Mouse (Mus musculus): ENCODE measurements around the gene Mfap3.

The Mfap3 gene

DNA sequence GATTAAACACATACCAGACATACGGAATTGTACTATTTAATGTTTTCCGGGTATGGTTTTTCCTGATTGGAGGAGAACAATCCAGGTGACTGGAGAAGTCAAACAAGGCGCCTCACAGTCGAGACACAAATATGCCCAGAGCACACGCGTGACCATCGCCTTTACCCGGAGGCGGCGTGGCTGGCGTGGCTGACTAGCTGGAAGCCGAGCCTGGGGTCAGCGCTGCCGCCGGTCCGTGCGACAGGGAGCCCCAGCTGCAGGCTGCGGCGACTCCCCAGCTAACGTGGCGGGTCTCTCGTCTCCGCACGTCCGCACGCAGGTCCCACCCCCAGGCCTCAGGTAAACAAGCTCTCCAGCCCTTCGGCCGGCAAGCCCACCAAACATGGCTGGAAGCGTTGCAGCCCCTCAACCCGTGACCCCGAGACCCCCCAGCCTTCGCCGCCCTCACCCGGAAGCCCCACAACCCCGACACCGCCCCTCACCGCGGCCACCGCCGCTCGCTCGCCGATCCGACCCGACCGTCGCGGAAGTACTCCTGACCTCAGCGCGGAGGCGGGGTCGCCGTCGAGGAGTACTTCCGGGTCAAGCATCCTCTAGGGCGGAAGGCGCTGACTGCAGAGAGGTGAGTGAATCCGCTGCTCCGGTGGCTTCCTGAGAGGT is at the start of gene Mfap3, which contains the start of gene Fam114a2:
Mfap3 (plus strand) TSS at position 574 of the 660 bp plus-strand sequence.
Fam114a2 (minus strand) TSS at position 527 of the 660 bp plus-strand sequence.
- in situ Hi-C loops (cut with MboI, MseI), result no loop called here

- in situ Hi-C loops (cut with MboI, MseI), result loop anchor here (5.0 kb wide), 2 partner anchors 61 to 1336 kb away; no protein-coding TSS in a partner anchor
Observed at GRCm38 (mm10) chr11:57468706-57469105, 49.8 kb upstream of the Mfap3 start.

GRCm38 (mm10) chr11:57470056-57470455 is 48.4 kb upstream of the Mfap3 start:
- in situ Hi-C loops (cut with MboI, MseI), result no loop called here

DNA sequence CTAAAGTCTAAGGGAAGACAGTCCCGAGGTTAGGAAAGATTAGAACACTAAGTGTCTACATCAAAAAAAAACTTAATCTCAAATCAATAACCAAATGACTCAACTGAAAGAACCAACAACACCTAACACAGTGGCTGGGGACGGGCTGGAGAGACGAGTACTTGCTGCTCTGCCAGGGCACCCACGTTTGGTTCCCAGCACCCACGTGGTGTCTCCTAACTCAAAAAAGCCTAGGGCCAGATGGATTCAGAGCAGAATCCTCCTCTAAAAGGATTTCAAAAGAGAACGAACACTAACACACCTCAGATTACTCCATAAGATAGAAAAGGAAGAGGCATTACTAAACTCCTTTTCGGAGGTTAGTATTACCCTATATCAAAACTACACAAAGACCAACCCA is 47.5 kb upstream of the Mfap3 start:
- in situ Hi-C loops (cut with MboI, MseI), result no loop called here

- in situ Hi-C loops (cut with MboI, MseI), result no loop called here
Observed at GRCm38 (mm10) chr11:57474296-57474941, 44.0 kb upstream of the Mfap3 start.

DNA sequence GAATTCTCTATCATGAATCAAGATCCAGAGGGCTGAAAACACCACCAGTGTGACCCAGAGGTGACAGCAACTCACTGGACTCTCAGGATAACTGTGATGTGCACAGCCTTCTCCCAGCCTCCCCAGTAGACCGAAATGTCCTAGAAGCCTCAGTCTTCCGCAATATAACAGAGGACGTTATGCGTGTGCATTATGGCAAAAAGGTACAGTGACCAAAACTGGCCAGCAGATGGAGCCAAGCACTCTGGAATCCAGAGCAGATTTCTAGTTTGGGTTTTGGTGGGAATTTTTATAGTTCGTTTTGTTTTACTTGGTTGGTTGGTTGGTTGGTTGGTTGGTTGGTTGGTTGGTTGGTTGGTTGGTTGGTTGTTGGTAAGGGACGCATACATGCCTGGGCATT is 43.3 kb upstream of the Mfap3 start:
- in situ Hi-C loops (cut with MboI, MseI), result no loop called here

GRCm38 (mm10) chr11:57478077-57478476 is 40.4 kb upstream of the Mfap3 start:
- in situ Hi-C loops (cut with MboI, MseI), result no loop called here

DNA sequence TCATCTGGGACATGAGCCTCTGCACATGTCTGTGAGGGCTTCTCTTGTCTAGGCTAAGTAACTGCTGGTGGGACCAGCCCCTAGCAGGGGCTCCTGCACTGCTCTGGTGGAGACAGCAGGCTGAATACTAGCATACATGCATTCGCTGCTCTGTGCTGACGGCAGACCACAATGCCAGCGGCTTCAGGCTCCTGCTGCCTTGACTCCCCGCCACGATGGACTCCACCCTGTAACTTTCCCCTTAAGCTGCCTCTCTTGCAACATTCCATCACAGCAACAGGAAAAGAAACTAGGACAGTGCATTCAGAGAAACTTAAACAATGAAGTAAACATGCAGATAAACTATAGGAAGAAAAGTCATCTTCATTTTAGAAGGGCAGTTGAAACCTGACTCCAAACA is 30.0 kb upstream of the Mfap3 start:
- in situ Hi-C loops (cut with MboI, MseI), result no loop called here

GRCm38 (mm10) chr11:57496462-57497039 is 21.9 kb upstream of the Mfap3 start:
- in situ Hi-C loops (cut with MboI, MseI), result no loop called here

DNA sequence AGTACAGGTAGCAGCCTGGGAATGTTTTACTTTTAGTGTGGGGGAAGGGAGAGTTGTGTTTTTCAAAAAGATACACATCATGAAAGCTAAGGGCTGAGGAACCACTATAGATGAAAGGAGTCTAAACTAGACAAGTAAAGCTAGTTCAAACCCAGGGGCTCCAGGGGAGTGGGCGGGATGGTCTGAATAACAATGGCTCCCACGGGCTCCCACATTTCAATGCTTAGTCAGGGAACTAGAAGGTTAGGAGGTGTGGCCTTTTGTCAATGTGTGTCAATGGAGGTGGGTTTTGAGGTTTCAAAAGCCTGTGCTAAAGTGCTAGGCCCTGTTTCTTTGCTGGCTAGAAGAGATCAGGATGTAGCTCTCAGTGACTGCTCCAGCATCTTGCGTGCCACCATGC is 20.8 kb upstream of the Mfap3 start:
- in situ Hi-C loops (cut with MboI, MseI), result no loop called here

DNA sequence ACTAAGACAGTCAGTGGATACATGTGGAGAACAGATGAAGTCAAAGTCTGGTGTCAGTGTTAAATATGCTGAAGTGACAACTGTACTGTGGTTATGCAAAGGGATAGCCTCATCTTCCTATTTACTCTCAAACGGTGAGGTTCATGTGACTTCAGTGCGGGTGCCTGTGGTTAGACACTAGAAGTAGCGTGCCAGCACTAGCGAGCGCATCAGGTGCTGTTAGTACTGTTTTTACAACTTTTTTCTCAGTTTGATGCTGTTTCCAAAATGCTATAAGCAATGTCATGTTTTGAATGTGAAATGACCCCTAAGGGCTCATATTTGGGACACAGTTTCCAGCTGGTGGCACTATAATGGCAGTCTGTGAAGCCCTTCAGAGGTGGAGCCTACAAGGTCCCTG is 20.2 kb upstream of the Mfap3 start:
- in situ Hi-C loops (cut with MboI, MseI), result no loop called here

GRCm38 (mm10) chr11:57503155-57503554 is 15.3 kb upstream of the Mfap3 start:
- in situ Hi-C loops (cut with MboI, MseI), result no loop called here

- in situ Hi-C loops (cut with MboI, MseI), result no loop called here
Observed at GRCm38 (mm10) chr11:57506899-57507298, 11.6 kb upstream of the Mfap3 start.

DNA sequence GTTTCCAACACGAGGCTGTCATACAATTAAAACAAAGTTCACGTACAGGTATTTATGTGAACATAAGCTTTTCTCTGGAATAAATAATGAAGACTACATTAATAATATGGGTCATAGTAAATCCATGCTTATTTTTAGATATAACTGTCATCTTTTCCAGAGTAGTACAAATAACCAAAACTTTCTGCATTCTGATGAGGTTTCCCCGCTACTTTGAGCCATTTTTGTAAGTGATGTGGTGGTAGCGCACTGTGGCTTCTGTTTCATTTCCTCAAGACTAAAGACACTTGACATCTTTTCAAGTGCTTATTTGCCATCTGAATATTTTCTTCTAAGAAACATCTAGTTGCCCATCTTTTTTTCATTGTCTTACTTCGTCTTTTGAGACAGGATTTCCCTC is 3.2 kb upstream of the Mfap3 start:
- in situ Hi-C loops (cut with MboI, MseI), result no loop called here

DNA sequence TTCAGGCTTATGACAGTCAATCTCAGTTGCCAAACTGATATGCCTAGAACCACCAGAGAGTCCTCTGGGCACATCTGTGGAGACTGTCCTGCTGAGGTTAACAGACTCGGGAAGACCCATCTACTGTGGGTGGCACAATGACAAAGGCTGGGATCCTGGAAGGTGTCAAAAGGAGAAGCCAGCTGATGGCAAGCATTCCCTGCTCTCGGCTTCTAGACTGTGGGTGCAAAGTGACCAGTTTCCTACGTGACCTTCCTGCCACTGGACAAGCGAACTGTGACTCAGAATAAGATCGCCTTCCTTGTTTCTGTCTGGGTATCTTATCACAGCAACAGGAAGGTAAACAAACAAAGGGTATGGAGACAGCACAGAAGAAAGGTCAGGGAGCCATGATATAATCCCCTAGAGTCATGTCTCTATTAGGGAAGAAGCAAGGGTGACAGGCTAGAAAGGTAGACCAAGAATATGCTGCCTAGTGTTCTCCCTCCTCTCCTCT is 1.5 kb upstream of the Mfap3 start:
- in situ Hi-C loops (cut with MboI, MseI), result no loop called here

GRCm38 (mm10) chr11:57518751-57519148 is 286 bp downstream of the Mfap3 start:
- in situ Hi-C loops (cut with MboI, MseI), result no loop called here

DNA sequence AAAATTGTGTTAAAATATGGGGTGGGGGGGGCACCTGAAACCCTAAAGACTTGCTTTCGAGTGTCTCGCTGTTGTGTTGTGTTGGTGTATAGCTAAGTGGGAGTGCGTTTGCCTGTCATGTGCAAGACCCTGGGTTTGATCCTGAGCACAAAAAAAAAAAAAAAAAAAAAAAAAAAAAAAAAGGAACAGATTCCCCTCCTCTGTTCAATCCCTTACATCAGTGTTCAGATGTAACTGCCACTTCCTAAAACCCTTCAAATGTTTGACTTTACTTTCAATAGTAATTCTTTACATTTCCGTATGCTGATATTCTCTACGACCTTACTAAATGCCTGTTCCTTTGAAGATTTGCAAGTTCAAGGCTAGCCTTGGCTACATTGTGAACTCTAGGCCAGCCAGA is 840 bp downstream of the Mfap3 start:
- in situ Hi-C loops (cut with MboI, MseI), result no loop called here

- in situ Hi-C loops (cut with MboI, MseI), result no loop called here
Observed at GRCm38 (mm10) chr11:57521206-57521605, 2.7 kb downstream of the Mfap3 start.

- in situ Hi-C loops (cut with MboI, MseI), result no loop called here
Observed at GRCm38 (mm10) chr11:57522046-57522445, 3.6 kb downstream of the Mfap3 start.

- in situ Hi-C loops (cut with MboI, MseI), result no loop called here
Observed at GRCm38 (mm10) chr11:57523418-57523817, 5.0 kb downstream of the Mfap3 start.

GRCm38 (mm10) chr11:57524597-57524996 is 6.1 kb downstream of the Mfap3 start:
- in situ Hi-C loops (cut with MboI, MseI), result no loop called here

- in situ Hi-C loops (cut with MboI, MseI), result no loop called here
Observed at GRCm38 (mm10) chr11:57525900-57526299, 7.4 kb downstream of the Mfap3 start.

DNA sequence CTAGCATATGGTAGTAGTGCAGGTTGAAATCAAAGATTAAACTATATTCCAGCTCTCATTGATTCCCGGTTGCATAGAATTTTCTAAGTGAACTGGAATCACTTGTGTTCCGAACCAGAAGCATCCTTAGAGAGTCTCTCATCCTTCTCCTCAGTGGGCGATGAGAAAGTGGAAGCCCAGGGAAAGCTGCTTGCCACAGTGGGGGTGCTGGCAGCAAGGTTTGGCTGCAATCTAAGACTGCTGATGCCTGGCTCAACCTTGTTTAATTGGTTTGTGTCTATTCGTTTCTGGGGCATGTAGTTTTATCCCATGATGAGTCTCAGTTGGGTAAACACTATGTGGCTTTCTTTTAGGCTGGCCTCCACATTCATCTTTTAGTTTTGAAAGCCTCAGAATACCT is 9.0 kb downstream of the Mfap3 start:
- in situ Hi-C loops (cut with MboI, MseI), result no loop called here
